Mouse (Mus musculus): Measurements from ENCODE around the gene Fam118a. TPM values are rescaled to one million over a fixed set of nuclear protein-coding genes. Genes with fewer than 3 reads are reported as not detected.

Fam118a gene
- polyA plus RNA-seq, 1 experiment from 2014 or later: 30.6 TPM

Other genes starting within 250 kb of the Fam118a start
- gene Phf21b, start 172.9 kb upstream of the Fam118a start, polyA plus RNA-seq (2015; fragmentation: Nextera tagmentation; extraction: Ambion mirVana): 0.34 and 0.60 TPM in 2 replicates
- 0.49 and 0.65 TPM in 2 replicates for gene Gm29666, start 108.9 kb upstream of the Fam118a start, polyA plus RNA-seq (2015; fragmentation: Nextera tagmentation; extraction: Ambion mirVana)
- 31.8 and 32.4 TPM in 2 replicates for gene Nup50, start 105.5 kb upstream of the Fam118a start, polyA plus RNA-seq (2015; fragmentation: Nextera tagmentation; extraction: Ambion mirVana)
- gene 5031439G07Rik, start 40.4 kb upstream of the Fam118a start, polyA plus RNA-seq (2015; fragmentation: Nextera tagmentation; extraction: Ambion mirVana): 7.0 and 7.7 TPM in 2 replicates
- gene Upk3a, start 11.8 kb upstream of the Fam118a start, polyA plus RNA-seq (2015; fragmentation: Nextera tagmentation; extraction: Ambion mirVana): 4.4 and 10.6 TPM in 2 replicates
- 0.12 and 0.17 TPM in 2 replicates for gene Smc1b, start 103.0 kb downstream of the Fam118a start, polyA plus RNA-seq (2015; fragmentation: Nextera tagmentation; extraction: Ambion mirVana)
- 0.31 and 0.34 TPM in 2 replicates for gene Ribc2, start 103.1 kb downstream of the Fam118a start, polyA plus RNA-seq (2015; fragmentation: Nextera tagmentation; extraction: Ambion mirVana)
- 236 and 299 TPM in 2 replicates for gene Fbln1, start 177.0 kb downstream of the Fam118a start, polyA plus RNA-seq (2015; fragmentation: Nextera tagmentation; extraction: Ambion mirVana)